Mouse (Mus musculus) left cerebral cortex, adult 11 months (tissue): ENCODE measurements around the gene 4930415O20Rik.

Experiments
- DNase-seq: peaks from one replicate; pipeline ENCODE4 v3.0.0; 2022; ENCODE audit warnings: low spot score

The 4930415O20Rik gene

GRCm38 (mm10) chr15:98631493-98631892 lies 60.7 kb downstream of the 4930415O20Rik start:
- DNase-seq, result no peak

GRCm38 (mm10) chr15:98632107-98632744 lies 61.4 kb downstream of the 4930415O20Rik start:
- DNase-seq, result no peak

GRCm38 (mm10) chr15:98632921-98633320 lies 62.1 kb downstream of the 4930415O20Rik start:
- DNase-seq, result no peak

- DNase-seq, result no peak
Observed at GRCm38 (mm10) chr15:98633822-98634470, 63.1 kb downstream of the 4930415O20Rik start.

GRCm38 (mm10) chr15:98634541-98635081 lies 63.8 kb downstream of the 4930415O20Rik start:
- peak; percentile 59 for DNase-seq

GRCm38 (mm10) chr15:98635291-98635841 lies 64.6 kb downstream of the 4930415O20Rik start:
- no peak for DNase-seq

- peak; percentile 50 for DNase-seq
Observed at GRCm38 (mm10) chr15:98636517-98636916, 65.7 kb downstream of the 4930415O20Rik start.

- no peak for DNase-seq
Observed at GRCm38 (mm10) chr15:98637155-98637554, 66.4 kb downstream of the 4930415O20Rik start.
